15 mouse cellular contexts compared by ENCODE assay signal in the genomic region with DNA sequence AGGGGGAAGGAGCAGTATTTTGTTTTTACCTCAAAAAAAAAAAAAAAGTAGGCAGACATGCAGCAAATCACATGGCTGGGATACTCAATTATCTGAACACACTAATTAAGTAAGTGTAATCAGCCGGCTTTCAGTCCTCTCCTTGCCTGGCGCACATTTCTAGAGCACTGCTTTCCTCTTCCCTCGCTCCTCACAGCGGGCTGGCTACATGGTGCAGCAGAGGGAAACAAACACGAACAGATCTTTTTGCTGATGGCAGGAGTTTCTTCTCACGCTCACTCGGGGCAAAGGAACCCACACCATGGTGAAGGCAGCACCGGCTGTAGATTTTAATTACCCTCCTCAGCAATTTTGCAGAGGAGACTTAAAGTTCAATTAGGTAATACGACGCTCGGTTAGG.
DNase-seq lines count a peak whose midpoint lies in the region; ATAC-seq and TF ChIP-seq lines count a peak whose summit lies in the region.
"Had no signal": no experiment of that assay in that cellular context is flagged by ENCODE, and none has a peak within 500 bp of the region (broad histone marks: within the 10 kb centered on the region; RNA-seq: fewer than 3 reads in every experiment).

No protein-coding gene starts in this region.

- TF ChIP-seq CTCF in left cerebral cortex, adult 2 months (IDR thresholded peaks at IDR 0.05) = no peak
- no peak for TF ChIP-seq CTCF in lung, postnatal 0 days (IDR thresholded peaks at IDR 0.05)

- no peak overlapping the region for H3K9ac ChIP-seq in forebrain, embryonic 16.5 days (replicated peaks; ENCODE audit: low read depth, low read length)
- H3K9ac ChIP-seq in neural tube, embryonic 13.5 days = peak overlapping the region; percentile 85
- no peak overlapping the region for H3K9ac ChIP-seq in lung, postnatal 0 days (replicated peaks; ENCODE audit: low read depth)
- H3K9ac ChIP-seq: heart, embryonic 13.5 days had no signal

- peaks cover 18% of the 10 kb centered on the region for H3K4me1 ChIP-seq in forebrain, embryonic 16.5 days (replicated peaks; ENCODE audit: control insufficient read depth, insufficient read depth, low read length)
- H3K4me1 ChIP-seq in neural tube, embryonic 13.5 days (replicated peaks) = peaks cover 38% of the 10 kb centered on the region
- peaks cover 4% of the 10 kb centered on the region; the same call in 1 of the 2 replicates for H3K4me1 ChIP-seq in lung, postnatal 0 days (ENCODE audit: insufficient read depth, low read depth, low read length)

- H3K36me3 ChIP-seq in forebrain, embryonic 16.5 days (ENCODE audit: control insufficient read depth, insufficient read depth) = no peaks in the 10 kb centered on the region
- H3K36me3 ChIP-seq in neural tube, embryonic 13.5 days = no peaks in the 10 kb centered on the region
- H3K36me3 ChIP-seq in lung, postnatal 0 days (ENCODE audit: insufficient read depth, low read length) = no peaks in the 10 kb centered on the region
- H3K36me3 ChIP-seq: heart, embryonic 13.5 days had no signal

- 9% methylated on average over 11 of the region's 11 CpGs for WGBS in forebrain, embryonic 16.5 days
- 27% methylated on average over 11 of the region's 11 CpGs for WGBS in neural tube, embryonic 13.5 days
- WGBS in lung, postnatal 0 days = 72% methylated on average over 11 of the region's 11 CpGs

- no peak for TF ChIP-seq EP300 in lung, postnatal 0 days (IDR thresholded peaks at IDR 0.05)

- no peaks in the 10 kb centered on the region for H3K27me3 ChIP-seq in forebrain, embryonic 16.5 days (replicated peaks; ENCODE audit: control insufficient read depth, insufficient read depth, low read length)
- peaks cover 14% of the 10 kb centered on the region for H3K27me3 ChIP-seq in neural tube, embryonic 13.5 days
- H3K27me3 ChIP-seq in lung, postnatal 0 days (replicated peaks; ENCODE audit: insufficient read depth, low read length) = peaks cover 5% of the 10 kb centered on the region; the same call in 1 of the 2 replicates

- no peaks in the 10 kb centered on the region for H3K9me3 ChIP-seq in forebrain, embryonic 16.5 days (ENCODE audit: control insufficient read depth, low read length)
- H3K9me3 ChIP-seq in neural tube, embryonic 13.5 days = 0 out of 2 replicates have a peak, but pooled peaks cover 4% of the 10 kb centered on the region
- no peaks in the 10 kb centered on the region for H3K9me3 ChIP-seq in lung, postnatal 0 days (ENCODE audit: low read length)

- intact Hi-C loops in left cerebral cortex, adult 2 months (cut with DNase I) = no loop called here

- peak overlapping the region; percentile 5; the same call in 1 of the 2 replicates for H3K4me3 ChIP-seq in left cerebral cortex, adult 2 months
- peak overlapping the region; percentile 71 for H3K4me3 ChIP-seq in forebrain, embryonic 16.5 days (replicated peaks; ENCODE audit: low read length)
- peak overlapping the region; percentile 69 for H3K4me3 ChIP-seq in neural tube, embryonic 13.5 days
- no peak overlapping the region for H3K4me3 ChIP-seq in lung, postnatal 0 days (ENCODE audit: low read depth, low read length)
- H3K4me3 ChIP-seq: heart, embryonic 13.5 days had no signal

- DNase-seq in cerebellum, postnatal 10 days = peak; percentile 16 to 24
- DNase-seq in cerebellum, adult 8-10 months = no peak
- DNase-seq in left cerebral cortex, adult 2 months (ENCODE audit: extremely low spot score in 1 of 2, low spot score in 2 of 2) = no peak
- no peak for DNase-seq in left cerebral cortex, adult 11 months (ENCODE audit: low spot score)
- no peak for DNase-seq in lung, postnatal 0 days (ENCODE audit: low spot score)
- DNase-seq in cerebellum, adult 9-11 months = no peak
- DNase-seq: adrenal gland, postnatal 36 days; cerebellum, adult 18-20 months; gastrocnemius, postnatal 14 days; kidney, postnatal 36 days; thymus, adult 2 months had no signal

- ATAC-seq in forebrain, embryonic 16.5 days = peak; percentile 63
- ATAC-seq in neural tube, embryonic 13.5 days (ENCODE audit: low read depth) = no peak
- no peak for ATAC-seq in lung, postnatal 0 days
- ATAC-seq: inflammation-experienced regulatory T-cells, adult 6 months had no signal

- H3K27ac ChIP-seq in left cerebral cortex, adult 2 months = no peak overlapping the region
- no peak overlapping the region for H3K27ac ChIP-seq in forebrain, embryonic 16.5 days (ENCODE audit: low read length)
- 0 out of 2 replicates have a peak overlapping the region, but pooled peaks have one; percentile 92 for H3K27ac ChIP-seq in neural tube, embryonic 13.5 days (replicated peaks)
- H3K27ac ChIP-seq in lung, postnatal 0 days (ENCODE audit: low read length) = no peak overlapping the region
- H3K27ac ChIP-seq: heart, embryonic 13.5 days had no signal

- H3K4me2 ChIP-seq in forebrain, embryonic 16.5 days (ENCODE audit: low read length) = peak overlapping the region; percentile 91
- H3K4me2 ChIP-seq in neural tube, embryonic 13.5 days = peak overlapping the region; percentile 85
- H3K4me2 ChIP-seq in lung, postnatal 0 days (replicated peaks; ENCODE audit: low read depth, low read length) = no peak overlapping the region
- H3K4me2 ChIP-seq: heart, embryonic 13.5 days had no signal

Comparison
In these comparisons a context has a peak if more than half of its experiments do, and no peak if none do; other contexts are left out.
1. DNase-seq: peak in cerebellum, postnatal 10 days (2 of 2); none in cerebellum, adult 8-10 months (single experiment), left cerebral cortex, adult 2 months (0 of 2), left cerebral cortex, adult 11 months (single experiment), lung, postnatal 0 days (single experiment) and cerebellum, adult 9-11 months (single experiment).